Mouse (Mus musculus) gastrocnemius, adult 8-10 months (tissue): ENCODE results near the gene Tdpoz3. TPM values are rescaled to one million over a fixed set of nuclear protein-coding genes. Genes with fewer than 3 reads are reported as not detected.
"Not testable (repeated sequence)": the region's sequence is repeated elsewhere in the genome, so short reads cannot be mapped to it uniquely, and the experiment has no call there.

Experiments
- DNase-seq, 2 experiments: peaks; one replicate each; pipeline ENCODE4 v3.0.0; 2022; ENCODE audit warnings: low spot score in 2 of 2
- total RNA-seq, 4 experiments: library from RNA; stranded (reverse); gene quantifications; 2 replicates each; pipeline ENCODE4 v1.2.4; 2022

The Tdpoz3 gene
- not detected for total RNA-seq

- not testable (repeated sequence) for DNase-seq
These were observed at the start of gene Tdpoz3 for GRCm38 (mm10) chr3:93825720-93826119. TSS of gene Tdpoz3 (plus strand) at chr3:93826020.

DNA sequence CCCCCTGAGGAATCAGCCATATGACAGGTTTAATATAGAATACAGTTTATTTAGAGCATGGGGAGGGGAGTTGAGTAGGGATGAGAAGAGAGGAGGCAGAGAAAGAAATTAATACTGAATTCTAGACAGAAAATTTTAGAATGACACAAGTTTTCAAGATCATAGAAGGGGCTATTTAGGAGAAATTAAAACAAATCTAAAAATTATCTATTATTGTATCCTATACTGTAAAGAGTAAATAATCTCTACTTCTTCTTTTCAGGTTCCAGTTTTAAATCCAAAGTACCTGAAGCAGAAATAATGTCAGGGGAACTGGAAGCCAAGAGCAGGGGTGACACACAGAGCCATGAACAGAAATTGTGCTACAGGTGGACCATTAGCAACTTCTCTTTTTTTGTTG, 29.7 kb upstream of the Tdpoz3 start, which contains the start of gene Tdpoz4:
Tdpoz4 (plus strand) TSS at position 301 of the 400 bp plus-strand sequence.
- DNase-seq: not testable (repeated sequence)

DNA sequence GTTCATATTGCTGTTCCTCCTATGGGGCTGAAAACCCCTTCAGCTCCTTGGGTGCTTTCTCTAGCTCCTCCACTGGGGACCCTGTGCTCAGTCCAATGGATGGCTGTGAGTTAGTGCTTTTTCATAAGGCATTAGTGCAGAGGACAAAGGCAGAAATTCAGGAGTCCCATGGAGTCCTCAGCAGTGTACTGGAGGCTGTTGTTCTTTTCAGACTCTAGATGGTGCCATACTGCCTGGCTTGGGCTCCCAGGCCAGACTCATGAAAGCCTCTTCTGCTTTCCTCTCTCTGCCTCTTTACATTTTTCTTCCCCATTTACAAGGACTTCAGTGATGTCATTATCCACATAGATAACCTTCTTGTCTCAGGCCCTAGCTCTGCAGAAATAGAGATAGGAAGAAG, 12.5 kb upstream of the Tdpoz3 start:
- DNase-seq: not testable (repeated sequence)

- not testable (repeated sequence) for DNase-seq
These were observed 33.1 kb downstream of the Tdpoz3 start for GRCm38 (mm10) chr3:93858957-93859356.

GRCm38 (mm10) chr3:93870635-93871034, 44.8 kb downstream of the Tdpoz3 start:
- DNase-seq: not testable (repeated sequence)

Other genes starting within 250 kb of the Tdpoz3 start
- gene Tdpoz2, start 173.3 kb upstream of the Tdpoz3 start, total RNA-seq: not detected
- gene Tdpoz1, start 149.7 kb upstream of the Tdpoz3 start, total RNA-seq: not detected
- gene Gm37596, start 132.9 kb upstream of the Tdpoz3 start, total RNA-seq: not detected
- gene Gm5773, start 53.0 kb upstream of the Tdpoz3 start, total RNA-seq: not detected
- gene Tdpoz4, start 29.6 kb upstream of the Tdpoz3 start, total RNA-seq: not detected
- gene Gm9117, start 117.5 kb downstream of the Tdpoz3 start, total RNA-seq: not detected
- not detected for gene Tdpoz5, start 135.3 kb downstream of the Tdpoz3 start, total RNA-seq
- gene Gm9125, start 228.9 kb downstream of the Tdpoz3 start, total RNA-seq: not detected
- gene Gm10697, start 246.6 kb downstream of the Tdpoz3 start, total RNA-seq: not detected